Mouse (Mus musculus) kidney, adult 2 months (tissue): ENCODE data around the gene Wnt8b. TPM values are rescaled to one million over a fixed set of nuclear protein-coding genes. Genes with fewer than 3 reads are reported as not detected.

Source experiments
- DNase-seq: peaks from one replicate; pipeline ENCODE4 v3.0.0; 2021
- H3K27ac ChIP-seq: fragments of 200-500 bp; 2 replicates; pipeline ENCODE4 v1.5.1; 2012; ENCODE audit warnings: low read depth, low read length, control low read depth, inconsistent platforms; ENCODE audit not compliant: insufficient read depth
- H3K27me3 ChIP-seq: fragments of 200-500 bp; replicated peaks from 2 replicates; pipeline ENCODE4 v1.6.1; 2012; ENCODE audit warnings: mild to moderate bottlenecking, moderate library complexity, low read length, inconsistent platforms; ENCODE audit not compliant: control insufficient read depth, insufficient read depth
- H3K36me3 ChIP-seq: fragments of 200-500 bp; 2 replicates; pipeline ENCODE4 v1.6.1; 2012; ENCODE audit warnings: mild to moderate bottlenecking, moderate library complexity, low read length, inconsistent platforms; ENCODE audit not compliant: control insufficient read depth, insufficient read depth
- H3K4me1 ChIP-seq: fragments of 200-500 bp; 2 replicates; pipeline ENCODE4 v1.6.1; 2011; ENCODE audit warnings: low read length; ENCODE audit not compliant: control insufficient read depth, insufficient read depth
- H3K4me3 ChIP-seq: fragments of 200-500 bp; 2 replicates; pipeline ENCODE4 v1.5.1; 2011; ENCODE audit warnings: mild to moderate bottlenecking, low read depth, low read length, control low read depth; ENCODE audit not compliant: insufficient read depth
- CTCF ChIP-seq: fragments of 200-500 bp; conservative IDR thresholded peaks from 2 replicates; pipeline ENCODE4 v1.5.1; 2011; ENCODE audit warnings: low read depth, mild to moderate bottlenecking, control low read depth, low read length, moderate library complexity, mixed read lengths; ENCODE audit not compliant: insufficient read depth, insufficient read length
- POLR2A ChIP-seq: fragments of 200-500 bp; IDR thresholded peaks from one replicate; pipeline ENCODE4 v1.6.1; 2011; ENCODE audit warnings: low read depth, low read length, control low read depth
- WGBS: fragments of 180-500 bp; shearing (Covaris S2); methylation state at CpG from one replicate; pipeline ENCODE4 v1.1.7; 2018; 5-methylcytosine and 5-hydroxymethylcytosine counted together
- polyA plus RNA-seq: library from polyadenylated mRNA; depleted of rRNA; stranded (reverse); fragments of >200 nt; gene quantifications from 2 replicates; pipeline ENCODE4 v1.2.3, GENCODE M21; 2012

The Wnt8b gene
- polyA plus RNA-seq, 1 experiment: 0.14 TPM

DNA sequence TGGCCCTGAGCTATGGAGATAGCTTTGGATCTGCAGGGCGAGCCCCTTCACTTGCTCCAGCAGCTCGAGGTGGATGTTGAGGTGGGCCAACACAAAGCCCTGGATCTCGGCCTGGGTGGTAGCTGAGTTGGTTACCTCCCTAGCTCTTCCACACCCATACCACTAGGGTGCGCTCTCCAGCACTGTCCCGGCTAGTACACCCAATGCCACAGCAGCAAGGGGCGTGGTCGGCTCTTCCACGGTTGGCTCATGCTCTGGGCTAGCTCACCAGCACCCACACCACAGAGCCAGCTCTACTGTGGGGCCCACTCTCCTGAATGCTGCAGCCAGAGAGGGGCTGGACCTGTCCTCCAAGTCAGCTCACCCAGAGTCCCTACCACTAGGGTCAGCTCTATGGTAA is 6.0 kb upstream of the Wnt8b start:
- TF ChIP-seq POLR2A (no peak), CTCF (peak; percentile 85)
- Histone ChIP-seq H3K4me1 (no peaks in the 10 kb centered on the region), H3K4me3 (no peak overlapping the region), H3K27me3 (no peaks in the 10 kb centered on the region), H3K27ac (no peak overlapping the region), H3K36me3 (no peaks in the 10 kb centered on the region)
- WGBS: 19% methylated on average over 8 of the region's 8 CpGs
- DNase-seq: peak; percentile 68

DNA sequence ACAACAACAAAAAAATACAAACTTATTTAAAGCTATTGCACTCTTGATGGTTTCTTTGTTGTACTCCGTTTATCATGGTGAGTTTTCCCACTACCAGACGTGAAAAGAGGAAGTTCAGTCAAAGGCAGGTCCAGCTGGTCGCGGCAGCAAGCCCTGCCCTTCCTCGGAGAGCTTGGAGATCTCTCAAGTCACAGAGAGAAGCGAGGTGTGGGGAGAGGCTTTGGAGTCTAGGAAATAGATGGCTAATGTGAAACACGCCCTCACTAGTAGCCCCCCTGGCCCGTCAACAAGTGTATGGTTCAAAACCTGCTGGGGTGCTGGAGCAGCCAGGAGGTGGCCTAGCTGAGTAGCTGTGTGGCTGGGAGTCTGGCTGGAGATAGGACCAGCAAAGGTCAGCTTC is 3.2 kb downstream of the Wnt8b start:
- 61% methylated on average over 8 of the region's 8 CpGs for WGBS

DNA sequence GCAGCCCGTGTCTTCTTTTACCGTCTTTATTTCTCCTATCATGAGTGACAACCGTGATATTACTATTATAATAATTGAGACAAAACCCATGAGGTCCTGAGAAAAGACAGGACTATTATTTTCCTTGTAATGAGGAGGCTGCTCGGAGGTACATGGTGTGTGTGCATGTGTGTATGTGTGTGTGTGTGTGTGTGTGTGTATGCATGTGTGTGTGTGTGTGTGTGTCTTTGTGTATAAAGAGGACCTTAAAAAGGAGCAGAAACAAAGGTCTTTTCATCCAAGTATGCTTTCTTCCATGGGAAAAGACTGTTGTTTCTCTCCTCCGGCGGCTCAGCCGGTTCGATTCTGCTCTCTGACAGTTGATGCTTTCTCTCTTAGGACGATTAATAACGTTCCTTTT is 3.7 kb downstream of the Wnt8b start:
- Histone ChIP-seq H3K4me3 (no peak overlapping the region), H3K4me1 (no peaks in the 10 kb centered on the region), H3K27me3 (peaks cover 2% of the 10 kb centered on the region; the same call in 1 of the 2 replicates), H3K27ac (no peak overlapping the region), H3K36me3 (no peaks in the 10 kb centered on the region)
- no peak for TF ChIP-seq CTCF
- TF ChIP-seq POLR2A: no peak
- DNase-seq: no peak
- 80% methylated on average over 10 of the region's 10 CpGs for WGBS

More for the DNA sequence above, 3.2 kb downstream of the Wnt8b start:
- H3K4me1 ChIP-seq: no peaks in the 10 kb centered on the region
- H3K27ac ChIP-seq: no peak overlapping the region
- DNase-seq: no peak
- H3K36me3 ChIP-seq: no peaks in the 10 kb centered on the region
- TF ChIP-seq CTCF (no peak), POLR2A (no peak)
- peaks cover 2% of the 10 kb centered on the region; the same call in 1 of the 2 replicates for H3K27me3 ChIP-seq
- H3K4me3 ChIP-seq: no peak overlapping the region

DNA sequence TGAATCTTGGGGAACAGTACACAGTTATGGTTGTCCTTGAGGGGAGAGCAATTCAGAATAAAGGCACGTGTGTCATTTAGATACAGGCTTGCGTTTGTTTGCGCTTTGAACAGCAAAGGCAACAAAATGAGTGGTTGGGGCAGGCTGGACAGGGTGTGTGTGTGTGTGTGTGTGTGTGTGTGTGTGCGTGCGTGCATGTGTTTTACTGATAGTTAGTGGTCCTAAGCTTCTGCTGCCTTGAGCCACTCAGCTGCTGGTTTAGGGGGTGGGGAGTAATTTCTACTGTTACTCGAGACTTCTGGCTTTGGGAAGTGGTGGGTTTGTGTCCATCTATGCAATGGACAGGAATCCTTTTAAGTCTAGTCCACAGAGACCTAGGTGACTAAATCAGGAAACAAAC is 5.7 kb downstream of the Wnt8b start:
- DNase-seq: no peak
- Histone ChIP-seq H3K4me3 (no peak overlapping the region), H3K27ac (no peak overlapping the region), H3K27me3 (peaks cover 2% of the 10 kb centered on the region; the same call in 1 of the 2 replicates), H3K36me3 (no peaks in the 10 kb centered on the region), H3K4me1 (no peaks in the 10 kb centered on the region)
- TF ChIP-seq POLR2A: no peak
- TF ChIP-seq CTCF: no peak
- WGBS: 55% methylated on average over 6 of the region's 6 CpGs

DNA sequence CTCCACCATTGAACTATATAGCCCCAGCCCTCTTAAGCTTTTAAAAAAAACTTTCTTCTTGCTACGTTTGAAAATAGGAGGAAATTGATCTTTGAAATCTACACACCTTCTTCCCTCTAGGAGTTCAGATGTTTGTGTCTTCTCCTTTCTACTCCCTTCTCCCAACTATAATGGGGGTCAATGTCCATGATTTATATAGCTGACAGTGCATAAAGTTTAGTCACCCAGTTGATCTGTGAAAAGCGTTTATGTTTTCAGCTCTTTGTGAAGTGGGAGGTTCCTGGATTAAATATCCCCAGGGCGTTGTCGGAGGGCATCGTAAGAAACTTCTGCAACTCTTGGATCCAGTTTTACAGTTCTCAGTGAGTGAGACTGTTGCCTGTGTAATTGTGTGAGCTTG is 7.0 kb downstream of the Wnt8b start:
- 0 out of 2 replicates have a peak, but pooled peaks cover 2% of the 10 kb centered on the region for H3K27me3 ChIP-seq
- no peak overlapping the region for H3K27ac ChIP-seq
- H3K4me1 ChIP-seq: no peaks in the 10 kb centered on the region
- no peak for TF ChIP-seq CTCF
- no peak for TF ChIP-seq POLR2A
- no peak overlapping the region for H3K4me3 ChIP-seq
- no peak for DNase-seq
- H3K36me3 ChIP-seq: no peaks in the 10 kb centered on the region
- WGBS: 33% methylated on average over 5 of the region's 5 CpGs

DNA sequence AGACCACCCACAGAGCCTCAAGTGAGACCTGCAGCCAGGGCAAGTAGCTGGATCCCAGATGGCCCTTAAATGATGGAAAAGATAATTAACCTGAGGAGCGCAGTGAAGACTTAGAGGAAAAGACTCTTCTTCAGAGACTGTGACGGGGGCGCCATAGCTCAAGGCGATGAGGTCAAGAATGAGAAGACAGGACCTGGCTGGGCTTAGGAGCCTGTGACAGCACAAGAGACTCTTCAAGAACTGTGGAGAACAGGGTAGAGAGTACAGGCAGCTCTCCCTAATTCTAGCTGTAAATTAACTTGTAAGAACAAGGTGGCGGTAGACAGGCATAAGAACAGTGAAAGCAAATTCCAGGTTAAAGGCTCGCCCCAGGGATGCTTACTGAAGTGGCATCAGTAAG is 8.7 kb downstream of the Wnt8b start:
- TF ChIP-seq POLR2A: no peak
- TF ChIP-seq CTCF: no peak
- no peak for DNase-seq
- no peaks in the 10 kb centered on the region for H3K4me1 ChIP-seq
- H3K4me3 ChIP-seq: no peak overlapping the region
- H3K27me3 ChIP-seq: 0 out of 2 replicates have a peak, but pooled peaks cover 2% of the 10 kb centered on the region
- H3K27ac ChIP-seq: no peak overlapping the region
- WGBS: 65% methylated on average over 6 of the region's 6 CpGs
- H3K36me3 ChIP-seq: no peaks in the 10 kb centered on the region

DNA sequence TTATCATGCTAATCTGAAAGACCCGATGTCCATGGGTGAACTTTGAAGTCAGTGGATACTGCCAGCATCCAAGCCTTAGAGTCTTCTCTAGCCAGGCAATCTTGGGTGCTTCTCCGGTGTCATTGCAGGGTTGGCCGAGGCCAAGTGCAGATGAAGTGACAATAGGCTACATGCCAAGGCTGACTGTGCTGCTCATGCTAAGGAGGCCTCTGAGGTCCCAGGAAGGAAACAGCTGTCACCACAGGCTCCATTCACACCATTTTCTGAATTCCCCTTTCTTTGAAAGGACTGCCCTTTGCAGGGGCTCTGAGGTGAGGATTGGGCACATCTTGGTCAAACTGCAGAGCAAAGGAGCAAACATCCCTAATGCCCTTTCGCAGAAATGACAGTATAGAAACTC is 9.5 kb downstream of the Wnt8b start:
- Histone ChIP-seq H3K27me3 (0 out of 2 replicates have a peak, but pooled peaks cover 2% of the 10 kb centered on the region), H3K27ac (no peak overlapping the region), H3K4me1 (no peaks in the 10 kb centered on the region), H3K4me3 (no peak overlapping the region), H3K36me3 (no peaks in the 10 kb centered on the region)
- no peak for TF ChIP-seq CTCF
- TF ChIP-seq POLR2A: no peak
- DNase-seq: no peak
- WGBS: 59% methylated on average over 4 of the region's 4 CpGs
